Mouse (Mus musculus) kidney, adult 2 months (tissue): ENCODE data around the gene Zfp609. TPM values are rescaled to one million over a fixed set of nuclear protein-coding genes. Genes with fewer than 3 reads are reported as not detected.

Experiments
- DNase-seq: peaks from one replicate; pipeline ENCODE4 v3.0.0; 2021
- H3K27ac ChIP-seq: fragments of 200-500 bp; 2 replicates; pipeline ENCODE4 v1.5.1; 2012; ENCODE audit warnings: low read depth, low read length, control low read depth, inconsistent platforms; ENCODE audit not compliant: insufficient read depth
- H3K27me3 ChIP-seq: fragments of 200-500 bp; replicated peaks from 2 replicates; pipeline ENCODE4 v1.6.1; 2012; ENCODE audit warnings: mild to moderate bottlenecking, moderate library complexity, low read length, inconsistent platforms; ENCODE audit not compliant: control insufficient read depth, insufficient read depth
- H3K36me3 ChIP-seq: fragments of 200-500 bp; 2 replicates; pipeline ENCODE4 v1.6.1; 2012; ENCODE audit warnings: mild to moderate bottlenecking, moderate library complexity, low read length, inconsistent platforms; ENCODE audit not compliant: control insufficient read depth, insufficient read depth
- H3K4me1 ChIP-seq: fragments of 200-500 bp; 2 replicates; pipeline ENCODE4 v1.6.1; 2011; ENCODE audit warnings: low read length; ENCODE audit not compliant: control insufficient read depth, insufficient read depth
- H3K4me3 ChIP-seq: fragments of 200-500 bp; 2 replicates; pipeline ENCODE4 v1.5.1; 2011; ENCODE audit warnings: mild to moderate bottlenecking, low read depth, low read length, control low read depth; ENCODE audit not compliant: insufficient read depth
- CTCF ChIP-seq: fragments of 200-500 bp; conservative IDR thresholded peaks from 2 replicates; pipeline ENCODE4 v1.5.1; 2011; ENCODE audit warnings: low read depth, mild to moderate bottlenecking, control low read depth, low read length, moderate library complexity, mixed read lengths; ENCODE audit not compliant: insufficient read depth, insufficient read length
- POLR2A ChIP-seq: fragments of 200-500 bp; IDR thresholded peaks from one replicate; pipeline ENCODE4 v1.6.1; 2011; ENCODE audit warnings: low read depth, low read length, control low read depth
- WGBS: fragments of 180-500 bp; shearing (Covaris S2); methylation state at CpG from one replicate; pipeline ENCODE4 v1.1.7; 2018; 5-methylcytosine and 5-hydroxymethylcytosine counted together
- polyA plus RNA-seq: library from polyadenylated mRNA; depleted of rRNA; stranded (reverse); fragments of >200 nt; gene quantifications from 2 replicates; pipeline ENCODE4 v1.2.3, GENCODE M21; 2012

Zfp609 gene
- polyA plus RNA-seq, 1 experiment, result 9.4 TPM

GRCm38 (mm10) chr9:65834628-65835354 lies 7.4 kb upstream of the Zfp609 start:
- Histone ChIP-seq H3K27ac (no peak overlapping the region), H3K4me3 (no peak overlapping the region), H3K4me1 (peaks cover 3% of the 10 kb centered on the region; the same call in 1 of the 2 replicates), H3K27me3 (no peaks in the 10 kb centered on the region), H3K36me3 (peaks cover 2% of the 10 kb centered on the region)
- no peak for DNase-seq
- no peak for TF ChIP-seq CTCF
- 91% methylated on average over 10 of the region's 10 CpGs for WGBS

GRCm38 (mm10) chr9:65833640-65834039 lies 6.3 kb upstream of the Zfp609 start:
- H3K4me1 ChIP-seq, result peaks cover 3% of the 10 kb centered on the region; the same call in 1 of the 2 replicates
- no peaks in the 10 kb centered on the region for H3K27me3 ChIP-seq
- no peak overlapping the region for H3K4me3 ChIP-seq
- H3K27ac ChIP-seq, result no peak overlapping the region
- DNase-seq, result no peak
- TF ChIP-seq CTCF (no peak), POLR2A (no peak)
- peaks cover 2% of the 10 kb centered on the region for H3K36me3 ChIP-seq

- Histone ChIP-seq H3K36me3 (peaks cover 2% of the 10 kb centered on the region), H3K27me3 (no peaks in the 10 kb centered on the region), H3K27ac (no peak overlapping the region), H3K4me1 (peaks cover 3% of the 10 kb centered on the region; the same call in 1 of the 2 replicates), H3K4me3 (no peak overlapping the region)
- WGBS, result 94% methylated on average over 2 of the region's 2 CpGs
- no peak for DNase-seq
- no peak for TF ChIP-seq POLR2A
- TF ChIP-seq CTCF, result no peak
Observed at GRCm38 (mm10) chr9:65833230-65833629, 5.9 kb upstream of the Zfp609 start.

GRCm38 (mm10) chr9:65832041-65832440 lies 4.7 kb upstream of the Zfp609 start:
- H3K27me3 ChIP-seq, result no peaks in the 10 kb centered on the region
- H3K36me3 ChIP-seq, result peaks cover 2% of the 10 kb centered on the region
- TF ChIP-seq CTCF (no peak), POLR2A (no peak)
- 27% methylated on average over 2 of the region's 2 CpGs for WGBS
- no peak for DNase-seq
- H3K27ac ChIP-seq, result peak overlapping the region; percentile 31; the same call in 1 of the 2 replicates
- H3K4me1 ChIP-seq, result peaks cover 6% of the 10 kb centered on the region; the same call in 1 of the 2 replicates
- no peak overlapping the region for H3K4me3 ChIP-seq

- no peak overlapping the region for H3K27ac ChIP-seq
- 74% methylated on average over 4 of the region's 4 CpGs for WGBS
- TF ChIP-seq CTCF, result no peak
- TF ChIP-seq POLR2A, result no peak
- no peak for DNase-seq
- no peaks in the 10 kb centered on the region for H3K27me3 ChIP-seq
- H3K36me3 ChIP-seq, result no peaks in the 10 kb centered on the region
- H3K4me1 ChIP-seq, result peaks cover 8% of the 10 kb centered on the region; the same call in 1 of the 2 replicates
- no peak overlapping the region for H3K4me3 ChIP-seq
Observed at GRCm38 (mm10) chr9:65831164-65831563, 3.8 kb upstream of the Zfp609 start.

GRCm38 (mm10) chr9:65830255-65830654 lies 2.9 kb upstream of the Zfp609 start:
- no peak overlapping the region for H3K4me3 ChIP-seq
- H3K4me1 ChIP-seq, result peaks cover 13% of the 10 kb centered on the region
- no peaks in the 10 kb centered on the region for H3K36me3 ChIP-seq
- no peak overlapping the region for H3K27ac ChIP-seq
- TF ChIP-seq POLR2A (no peak), CTCF (no peak)
- no peaks in the 10 kb centered on the region for H3K27me3 ChIP-seq
- no peak for DNase-seq
- WGBS, result 93% methylated on average over 4 of the region's 4 CpGs

- DNase-seq, result peak; percentile 70
Observed at GRCm38 (mm10) chr9:65829410-65829809, 2.0 kb upstream of the Zfp609 start.

GRCm38 (mm10) chr9:65828511-65828910 lies 1.1 kb upstream of the Zfp609 start:
- no peak for DNase-seq
- Histone ChIP-seq H3K4me1 (peaks cover 13% of the 10 kb centered on the region), H3K4me3 (no peak overlapping the region), H3K27ac (no peak overlapping the region), H3K27me3 (no peaks in the 10 kb centered on the region), H3K36me3 (no peaks in the 10 kb centered on the region)
- TF ChIP-seq CTCF, result no peak
- no peak for TF ChIP-seq POLR2A
- WGBS, result 48% methylated on average over 3 of the region's 3 CpGs

More at GRCm38 (mm10) chr9:65829410-65829809, 2.0 kb upstream of the Zfp609 start:
- WGBS, result 89% methylated on average over 2 of the region's 2 CpGs
- H3K36me3 ChIP-seq, result no peaks in the 10 kb centered on the region
- no peaks in the 10 kb centered on the region for H3K27me3 ChIP-seq
- no peak overlapping the region for H3K27ac ChIP-seq
- TF ChIP-seq POLR2A, result no peak
- TF ChIP-seq CTCF, result peak; percentile 42
- peaks cover 13% of the 10 kb centered on the region for H3K4me1 ChIP-seq
- H3K4me3 ChIP-seq, result no peak overlapping the region
